Mouse (Mus musculus): ENCODE measurements around the gene Gcdh. TPM values are rescaled to one million over a fixed set of nuclear protein-coding genes. Genes with fewer than 3 reads are reported as not detected.

Gene Gcdh
- polyA plus RNA-seq (2015; fragmentation: Nextera tagmentation; extraction: Ambion mirVana), result 61.2 and 70.4 TPM in 2 replicates

GRCm38 (mm10) chr8:84893709-84894134 is at the start of gene Gcdh:
Gene Gcdh, minus strand, starts transcription at chr8:84893921.
- Histone ChIP-seq H3K9ac (replicated peaks; ENCODE audit: low read length) (peak within 1 kb of the TSS; percentile 86), H3K27ac (ENCODE audit: low read length) (peak within 1 kb of the TSS; percentile 69), H3K27me3 (ENCODE audit: insufficient read depth, low read length) (no peaks in the 10 kb centered on the region), H3K36me3 (ENCODE audit: insufficient read depth, low read length) (peaks cover 17% of the 10 kb centered on the region; the same call in 1 of the 2 replicates), H3K9me3 (ENCODE audit: low read length) (no peaks in the 10 kb centered on the region), H3K4me2 (replicated peaks; ENCODE audit: low read depth, low read length) (peak within 1 kb of the TSS; percentile 90), H3K4me3 (ENCODE audit: low read length) (peak within 1 kb of the TSS; percentile 94), H3K4me1 (ENCODE audit: insufficient read depth, low read length) (peaks cover 13% of the 10 kb centered on the region)
- peak; percentile 99 for ATAC-seq (ENCODE audit: low FRiP score, low TSS enrichment)
- 0% methylated on average over 11 of the region's 11 CpGs for WGBS

- no peak overlapping the region for H3K27ac ChIP-seq (ENCODE audit: low read length)
- no peaks in the 10 kb centered on the region for H3K36me3 ChIP-seq (ENCODE audit: insufficient read depth, low read length)
- H3K4me1 ChIP-seq (ENCODE audit: insufficient read depth, low read length), result peaks cover 17% of the 10 kb centered on the region
- no peak overlapping the region for H3K4me3 ChIP-seq (ENCODE audit: low read length)
- H3K9ac ChIP-seq (replicated peaks; ENCODE audit: low read length), result no peak overlapping the region
- 59% methylated on average over 13 of the region's 13 CpGs for WGBS
- peaks cover 57% of the 10 kb centered on the region for H3K27me3 ChIP-seq (ENCODE audit: insufficient read depth, low read length)
- ATAC-seq (ENCODE audit: low FRiP score, low TSS enrichment), result no peak
- peak overlapping the region; percentile 56 for H3K4me2 ChIP-seq (replicated peaks; ENCODE audit: low read depth, low read length)
- no peaks in the 10 kb centered on the region for H3K9me3 ChIP-seq (ENCODE audit: low read length)
Observed at GRCm38 (mm10) chr8:84937620-84938485, 44.1 kb upstream of the Gcdh start.

GRCm38 (mm10) chr8:84936962-84937546 is 43.3 kb upstream of the Gcdh start, which contains the start of gene Mast1:
Gene Mast1, minus strand, starts transcription at chr8:84937359.
- no peaks in the 10 kb centered on the region for H3K9me3 ChIP-seq (ENCODE audit: low read length)
- under 1% methylated on average over 50 of the region's 50 CpGs for WGBS
- H3K4me1 ChIP-seq (ENCODE audit: insufficient read depth, low read length), result peaks cover 17% of the 10 kb centered on the region
- H3K4me3 ChIP-seq (ENCODE audit: low read length), result peak within 1 kb of the TSS; percentile 39
- H3K4me2 ChIP-seq (replicated peaks; ENCODE audit: low read depth, low read length), result peak within 1 kb of the TSS; percentile 56
- H3K27ac ChIP-seq (ENCODE audit: low read length), result no peak within 1 kb of the TSS
- no peak within 1 kb of the TSS; the same call in 1 of the 2 replicates for H3K9ac ChIP-seq (replicated peaks; ENCODE audit: low read length)
- H3K36me3 ChIP-seq (ENCODE audit: insufficient read depth, low read length), result no peaks in the 10 kb centered on the region
- H3K27me3 ChIP-seq (ENCODE audit: insufficient read depth, low read length), result peaks cover 56% of the 10 kb centered on the region
- peak; percentile 62; the same call in 1 of the 2 replicates for ATAC-seq (ENCODE audit: low FRiP score, low TSS enrichment)

DNA sequence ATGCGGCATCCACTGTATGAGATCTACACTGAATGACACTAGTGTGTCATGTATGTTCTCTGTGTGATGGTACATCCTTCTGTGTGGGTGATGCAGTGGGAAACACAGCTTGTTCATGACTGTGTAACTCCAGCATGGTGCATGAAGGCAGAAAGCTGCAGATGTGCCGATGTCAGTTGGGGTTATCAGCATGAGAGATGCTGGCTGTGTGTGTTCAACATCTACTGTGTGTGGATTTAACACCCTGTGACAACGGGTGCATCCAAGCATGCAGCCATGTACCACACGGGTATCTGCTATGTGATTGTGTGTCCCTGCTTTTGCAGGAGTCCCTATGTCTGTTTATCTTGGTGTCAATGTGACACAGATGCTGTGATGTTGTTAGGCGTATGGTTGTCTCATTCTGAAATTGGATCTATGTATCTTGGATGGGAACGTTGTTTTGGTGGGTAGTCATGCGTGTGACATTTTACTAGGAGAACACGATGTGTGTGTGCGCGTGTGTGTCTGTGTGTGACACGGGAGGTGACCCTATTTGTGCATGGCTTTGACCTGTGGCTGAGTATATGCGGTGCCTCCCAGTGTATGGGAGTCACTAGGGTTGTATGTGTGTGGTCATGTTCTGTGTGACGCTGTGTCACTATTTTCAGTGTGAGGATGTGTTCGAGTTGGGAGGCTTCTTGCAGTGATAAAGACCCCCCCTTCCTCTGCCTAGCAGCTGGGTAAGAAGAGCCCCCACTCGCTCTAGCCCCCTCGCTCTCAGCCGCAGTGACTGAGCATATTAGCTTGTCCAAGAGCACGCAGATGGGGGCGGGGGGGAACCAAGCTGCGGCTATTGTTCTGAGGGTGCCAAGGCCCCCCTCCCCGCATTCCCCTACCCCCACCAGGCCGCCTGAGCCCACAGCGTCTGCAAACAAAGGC is 42.6 kb upstream of the Gcdh start:
- peak overlapping the region; percentile 56 for H3K4me2 ChIP-seq (replicated peaks; ENCODE audit: low read depth, low read length)
- H3K36me3 ChIP-seq (ENCODE audit: insufficient read depth, low read length), result no peaks in the 10 kb centered on the region
- peaks cover 58% of the 10 kb centered on the region for H3K27me3 ChIP-seq (ENCODE audit: insufficient read depth, low read length)
- H3K9ac ChIP-seq (replicated peaks; ENCODE audit: low read length), result no peak overlapping the region
- peak overlapping the region; percentile 39 for H3K4me3 ChIP-seq (ENCODE audit: low read length)
- no peak overlapping the region for H3K27ac ChIP-seq (ENCODE audit: low read length)
- peaks cover 17% of the 10 kb centered on the region for H3K4me1 ChIP-seq (ENCODE audit: insufficient read depth, low read length)
- H3K9me3 ChIP-seq (ENCODE audit: low read length), result no peaks in the 10 kb centered on the region
- ATAC-seq (ENCODE audit: low FRiP score, low TSS enrichment), result no peak
- WGBS, result 16% methylated on average over 23 of the region's 23 CpGs

DNA sequence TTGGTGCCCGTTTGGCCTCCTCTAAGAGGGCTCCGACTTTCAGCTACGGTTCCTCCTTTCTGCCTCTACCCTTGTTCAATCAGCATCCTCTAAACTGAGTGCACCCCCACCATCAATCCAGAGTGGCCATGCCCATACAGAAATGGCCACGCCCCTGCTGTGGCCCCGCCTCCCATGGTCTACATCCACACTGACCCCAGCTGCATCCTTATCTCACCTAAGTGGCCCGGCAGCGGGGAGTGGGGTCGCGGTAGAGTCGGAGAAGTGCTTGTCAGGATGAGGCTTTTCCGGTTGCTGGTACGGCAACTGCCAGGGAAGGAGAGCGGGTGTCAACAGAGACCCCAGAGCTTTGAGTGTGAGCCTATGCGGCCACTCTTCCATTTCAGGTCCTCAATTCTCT is 41.8 kb upstream of the Gcdh start:
- Histone ChIP-seq H3K9ac (replicated peaks; ENCODE audit: low read length) (no peak overlapping the region), H3K27me3 (ENCODE audit: insufficient read depth, low read length) (peaks cover 63% of the 10 kb centered on the region), H3K4me1 (ENCODE audit: insufficient read depth, low read length) (peaks cover 17% of the 10 kb centered on the region), H3K4me3 (ENCODE audit: low read length) (no peak overlapping the region), H3K36me3 (ENCODE audit: insufficient read depth, low read length) (no peaks in the 10 kb centered on the region), H3K9me3 (ENCODE audit: low read length) (no peaks in the 10 kb centered on the region), H3K4me2 (replicated peaks; ENCODE audit: low read depth, low read length) (no peak overlapping the region), H3K27ac (ENCODE audit: low read length) (no peak overlapping the region)
- WGBS, result 5% methylated on average over 14 of the region's 14 CpGs
- ATAC-seq (ENCODE audit: low FRiP score, low TSS enrichment), result no peak

DNA sequence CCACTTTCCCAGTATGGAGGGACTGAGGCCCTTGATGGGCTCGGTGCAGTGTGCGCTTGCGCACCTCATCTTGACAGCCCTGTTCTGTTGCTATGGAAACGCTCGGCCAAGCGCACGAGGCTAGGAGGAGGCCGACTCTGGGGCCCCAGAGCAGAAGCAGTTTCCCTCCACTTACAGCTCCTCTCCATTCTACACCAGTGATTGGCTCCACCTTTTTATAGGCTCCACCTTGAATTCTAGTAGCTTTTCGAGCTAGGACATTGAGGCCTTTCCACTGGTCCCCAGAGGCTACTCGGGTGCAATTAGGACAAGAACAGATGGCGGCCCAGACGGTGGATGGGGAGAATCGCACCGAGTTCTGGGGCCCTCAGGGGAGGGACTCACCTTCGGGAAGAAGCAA is 41.1 kb upstream of the Gcdh start:
- ATAC-seq (ENCODE audit: low FRiP score, low TSS enrichment), result peak; percentile 33; the same call in 1 of the 2 replicates
- whole genome bisulfite sequencing, result 1% methylated on average over 15 of the region's 15 CpGs

DNA sequence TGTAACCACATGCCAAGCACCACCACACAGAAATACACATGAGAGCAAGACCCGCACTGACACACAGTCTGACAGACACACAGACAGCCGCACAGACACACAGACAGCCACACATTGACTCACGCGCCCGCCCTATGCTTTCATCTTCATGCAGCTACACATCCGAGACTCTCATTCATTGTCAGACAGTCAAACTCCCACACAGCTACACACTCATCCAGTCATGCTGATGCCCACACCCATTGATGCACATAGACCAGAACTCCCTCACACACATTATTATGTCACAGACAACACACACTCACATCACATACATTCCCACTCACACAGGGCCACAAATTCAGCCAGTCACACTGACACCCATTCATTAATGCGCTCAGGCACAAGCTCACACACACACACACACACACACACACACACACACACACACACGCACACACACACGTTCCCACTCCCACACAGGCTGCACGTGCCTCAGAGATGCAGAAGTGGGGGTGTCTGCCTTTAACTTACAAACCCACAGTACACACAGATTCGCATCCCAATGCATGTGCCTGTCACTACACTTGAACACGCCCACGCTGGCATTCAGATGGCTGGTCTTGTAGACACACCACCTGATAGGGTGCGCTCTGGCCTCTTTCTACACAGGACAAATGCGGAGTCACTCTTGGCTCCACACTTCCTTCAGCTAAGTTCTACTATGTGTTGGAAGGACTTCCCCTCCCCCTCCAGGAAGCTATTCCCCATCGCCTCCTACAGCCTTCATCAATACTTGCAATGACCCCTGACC is 40.2 kb upstream of the Gcdh start:
- 72% methylated on average over 16 of the region's 16 CpGs for WGBS

More for the DNA sequence above, 41.1 kb upstream of the Gcdh start:
- peaks cover 17% of the 10 kb centered on the region for H3K4me1 ChIP-seq (ENCODE audit: insufficient read depth, low read length)
- H3K4me2 ChIP-seq (replicated peaks; ENCODE audit: low read depth, low read length), result 0 out of 2 replicates have a peak overlapping the region, but pooled peaks have one; percentile 2
- H3K27me3 ChIP-seq (ENCODE audit: insufficient read depth, low read length), result peaks cover 67% of the 10 kb centered on the region
- no peaks in the 10 kb centered on the region for H3K36me3 ChIP-seq (ENCODE audit: insufficient read depth, low read length)
- H3K27ac ChIP-seq (ENCODE audit: low read length), result no peak overlapping the region
- H3K9ac ChIP-seq (replicated peaks; ENCODE audit: low read length), result no peak overlapping the region
- no peak overlapping the region for H3K4me3 ChIP-seq (ENCODE audit: low read length)
- H3K9me3 ChIP-seq (ENCODE audit: low read length), result no peaks in the 10 kb centered on the region

GRCm38 (mm10) chr8:84930582-84930981 is 36.9 kb upstream of the Gcdh start:
- peaks cover 15% of the 10 kb centered on the region for H3K4me1 ChIP-seq (ENCODE audit: insufficient read depth, low read length)
- no peak overlapping the region for H3K9ac ChIP-seq (replicated peaks; ENCODE audit: low read length)
- peaks cover 49% of the 10 kb centered on the region for H3K27me3 ChIP-seq (ENCODE audit: insufficient read depth, low read length)
- no peak overlapping the region for H3K4me3 ChIP-seq (ENCODE audit: low read length)
- no peaks in the 10 kb centered on the region for H3K36me3 ChIP-seq (ENCODE audit: insufficient read depth, low read length)
- no peaks in the 10 kb centered on the region for H3K9me3 ChIP-seq (ENCODE audit: low read length)
- no peak overlapping the region for H3K4me2 ChIP-seq (replicated peaks; ENCODE audit: low read depth, low read length)
- 75% methylated on average over 13 of the region's 13 CpGs for WGBS
- no peak overlapping the region for H3K27ac ChIP-seq (ENCODE audit: low read length)
- no peak for ATAC-seq (ENCODE audit: low FRiP score, low TSS enrichment)

More for the DNA sequence above, 40.2 kb upstream of the Gcdh start:
- H3K27ac ChIP-seq (ENCODE audit: low read length), result no peak overlapping the region
- H3K27me3 ChIP-seq (ENCODE audit: insufficient read depth, low read length), result peaks cover 76% of the 10 kb centered on the region
- H3K9ac ChIP-seq (replicated peaks; ENCODE audit: low read length), result no peak overlapping the region
- H3K36me3 ChIP-seq (ENCODE audit: insufficient read depth, low read length), result no peaks in the 10 kb centered on the region
- no peaks in the 10 kb centered on the region for H3K9me3 ChIP-seq (ENCODE audit: low read length)
- no peak overlapping the region for H3K4me3 ChIP-seq (ENCODE audit: low read length)
- no peak overlapping the region for H3K4me2 ChIP-seq (replicated peaks; ENCODE audit: low read depth, low read length)
- ATAC-seq (ENCODE audit: low FRiP score, low TSS enrichment), result no peak
- H3K4me1 ChIP-seq (ENCODE audit: insufficient read depth, low read length), result peaks cover 20% of the 10 kb centered on the region
